Comparison of ENCODE assay signal across 16 mouse cellular contexts in the genomic region with DNA sequence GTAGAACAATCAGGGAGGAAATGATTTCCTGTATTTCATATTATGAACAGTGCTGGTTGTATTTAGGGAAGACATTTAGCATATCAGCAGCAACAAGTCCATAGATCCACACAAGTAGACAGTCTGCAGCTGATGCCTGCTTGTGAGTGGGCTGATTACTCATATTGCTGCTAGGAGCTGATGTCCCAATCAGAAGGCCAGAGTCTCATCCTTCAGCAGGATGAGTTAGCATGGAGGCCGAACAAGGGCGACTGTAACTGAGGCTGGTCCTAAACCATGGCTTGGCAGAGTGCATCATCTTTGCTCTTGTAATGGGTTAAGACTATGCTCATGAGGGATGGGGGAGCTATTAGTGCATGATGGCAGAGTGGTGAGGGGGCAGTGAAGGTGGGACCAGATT. TPM values are rescaled to one million over a fixed set of nuclear protein-coding genes. Genes with fewer than 3 reads are reported as not detected.
DNase-seq lines count a peak whose midpoint lies in the region; ATAC-seq and TF ChIP-seq lines count a peak whose summit lies in the region.
"Had no signal": no experiment of that assay in that cellular context is flagged by ENCODE, and none has a peak within 500 bp of the region (broad histone marks: within the 10 kb centered on the region; RNA-seq: fewer than 3 reads in every experiment).

No protein-coding gene starts in this region.

- DNase-seq in adrenal gland, postnatal 14 days: peak; percentile 20
- DNase-seq in adrenal gland, adult 18-20 months (ENCODE audit: low spot score in 2 of 2): no peak
- DNase-seq in frontal cortex, adult 2 months (ENCODE audit: extremely low spot score in 1 of 2, low spot score in 1 of 2): no peak
- peak; percentile 70 for DNase-seq in layer of hippocampus, adult 9-11 months
- no peak for DNase-seq in layer of hippocampus, adult 9-10 months (ENCODE audit: low spot score)
- no peak for DNase-seq in left cerebral cortex, adult 2 months (ENCODE audit: extremely low spot score in 1 of 2, low spot score in 2 of 2)
- DNase-seq: adrenal gland, postnatal 25 days; cerebellum, adult 2 months; cerebellum, postnatal 10 days; gastrocnemius, postnatal 14 days; heart, postnatal 36 days had no signal

- no peak for TF ChIP-seq CTCF in left cerebral cortex, adult 2 months (IDR thresholded peaks at IDR 0.05)

- H3K27ac ChIP-seq in left cerebral cortex, adult 2 months: no peak overlapping the region
- H3K27ac ChIP-seq: embryonic facial prominence, embryonic 10.5 days; hindbrain, embryonic 15.5 days had no signal

- ATAC-seq in frontal cortex, adult (ENCODE audit: low TSS enrichment): 0 out of 2 replicates have a peak, but pooled peaks have one; percentile 8
- ATAC-seq: intestine, embryonic 16.5 days had no signal

- no peak overlapping the region for H3K4me3 ChIP-seq in left cerebral cortex, adult 2 months
- H3K4me3 ChIP-seq: embryonic facial prominence, embryonic 10.5 days; heart, embryonic 12.5 days; hindbrain, embryonic 15.5 days had no signal

- intact Hi-C loops in left cerebral cortex, adult 2 months (cut with DNase I): no loop called here

RNA-seq across cellular contexts. Expression of a gene that starts 9.1 kb away (rescaled TPM):
- total RNA-seq in adrenal gland, postnatal 14 days (2021): 39.6 and 41.5 TPM in 2 replicates
- total RNA-seq in adrenal gland, adult 18-20 months (2021): 10 to 100 TPM; 42.7 to 47.1 TPM
- polyA plus RNA-seq in frontal cortex, adult 2 months (2012; rRNA removed): 44.7 and 46.6 TPM in 2 replicates
- 10 to 100 TPM; 45.4 to 46.8 TPM for total RNA-seq in left cerebral cortex, adult 2 months (2021)

Comparison
In these comparisons a context has a peak if more than half of its experiments do, and no peak if none do; other contexts are left out.
1. DNase-seq: peak in adrenal gland, postnatal 14 days (single experiment) and layer of hippocampus, adult 9-11 months (single experiment); none in adrenal gland, adult 18-20 months (0 of 2), frontal cortex, adult 2 months (0 of 2), layer of hippocampus, adult 9-10 months (single experiment) and left cerebral cortex, adult 2 months (0 of 2).